ENCODE assay signal across 10 mouse cellular contexts in the genomic region with DNA sequence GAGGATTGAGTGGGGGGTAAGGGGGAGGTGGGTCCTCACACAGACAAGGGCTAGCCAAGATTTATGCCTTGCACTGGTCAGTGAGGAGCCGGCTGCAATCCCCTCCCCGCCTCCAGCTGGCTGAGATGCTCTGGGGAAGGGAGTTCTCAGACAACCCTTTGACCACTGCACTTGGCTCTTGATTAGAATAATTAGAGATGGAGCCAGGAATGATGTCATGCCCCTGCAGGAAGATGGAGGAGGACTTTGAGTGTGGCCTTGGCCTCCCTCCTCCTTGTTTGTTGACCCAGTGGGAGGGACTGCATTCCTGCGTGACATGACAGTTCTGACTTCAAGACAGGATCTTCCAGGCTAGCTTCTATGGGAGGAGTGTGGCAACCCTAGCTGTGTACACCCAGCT. TPM values are rescaled to one million over a fixed set of nuclear protein-coding genes. Genes with fewer than 3 reads are reported as not detected.
DNase-seq lines count a peak whose midpoint lies in the region; ATAC-seq lines count a peak whose summit lies in the region.
"Had no signal": no experiment of that assay in that cellular context is flagged by ENCODE, and none has a peak within 500 bp of the region (broad histone marks: within the 10 kb centered on the region; RNA-seq: fewer than 3 reads in every experiment).

No protein-coding gene starts in this region.

- peak overlapping the region; percentile 11; the same call in 1 of the 2 replicates for H3K27ac ChIP-seq in stomach, embryonic 15.5 days

- H3K36me3 ChIP-seq in stomach, embryonic 15.5 days, result no peaks in the 10 kb centered on the region

- 39% methylated on average over 3 of the region's 3 CpGs for WGBS in stomach, embryonic 15.5 days

- DNase-seq in cerebellum, adult 8-10 months, result peak; percentile 44
- DNase-seq in cerebellum, adult 11 months, result no peak
- peak; percentile 60 for DNase-seq in ES-CJ7 (ENCODE audit: low read depth, low spot score)
- peak; percentile 99 for DNase-seq in heart, adult 11 months
- DNase-seq in kidney, adult 8-10 months, result peak; percentile 68 to 88
- no peak for DNase-seq in embryo, embryonic 11 days

- H3K9ac ChIP-seq in stomach, embryonic 15.5 days, result no peak overlapping the region

- H3K4me1 ChIP-seq in stomach, embryonic 15.5 days, result peaks cover 17% of the 10 kb centered on the region

- no peaks in the 10 kb centered on the region for H3K9me3 ChIP-seq in stomach, embryonic 15.5 days

- no peak overlapping the region for H3K4me3 ChIP-seq in stomach, embryonic 15.5 days (replicated peaks)

- ATAC-seq in stomach, embryonic 15.5 days (ENCODE audit: insufficient read depth, low FRiP score, low read depth), result 0 out of 2 replicates have a peak, but pooled peaks have one; percentile 8
- no peak for ATAC-seq in granulocyte monocyte progenitor cell, adult 5-6 weeks (replicated peaks; ENCODE audit: poor library complexity, severe bottlenecking)

- no peaks in the 10 kb centered on the region for H3K27me3 ChIP-seq in stomach, embryonic 15.5 days (replicated peaks)

- H3K4me2 ChIP-seq in stomach, embryonic 15.5 days, result no peak overlapping the region

RNA-seq across cellular contexts. Expression of gene Lrrc74a, which starts 59.7 kb away (rescaled TPM):
- polyA plus RNA-seq in stomach, embryonic 15.5 days (2015; fragmentation: Nextera tagmentation; extraction: Ambion mirVana), result 0.08 TPM in 1 of 2 replicates, not detected in the other
- not detected in 2 replicates for total RNA-seq in granulocyte monocyte progenitor cell, adult 5-6 weeks (2014; fragmentation: Nextera tagmentation)
- total RNA-seq in granulocyte monocyte progenitor cell, adult 5-6 weeks (2017), result not detected in 2 replicates
- polyA plus RNA-seq: C2C12; limb, embryonic 11.5 days had no signal

Comparison
In these comparisons a context has a peak if more than half of its experiments do, and no peak if none do; other contexts are left out.
1. DNase-seq: peak in cerebellum, adult 8-10 months (single experiment), ES-CJ7 (single experiment), heart, adult 11 months (single experiment) and kidney, adult 8-10 months (2 of 2); none in cerebellum, adult 11 months (single experiment) and embryo, embryonic 11 days (single experiment).